Mouse (Mus musculus) embryo, embryonic 9.5 days (tissue): ENCODE measurements around the gene Tom1.

Source experiments
- DNase-seq: peaks from one replicate; pipeline ENCODE4 v3.0.0-alpha.2; 2017; ENCODE audit errors: extremely low spot score

Gene Tom1

GRCm38 (mm10) chr8:75042171-75042570, 8.7 kb downstream of the Tom1 start:
- no peak for DNase-seq

- no peak for DNase-seq
Observed at GRCm38 (mm10) chr8:75042974-75043373, 9.5 kb downstream of the Tom1 start.

GRCm38 (mm10) chr8:75046303-75046702, 12.8 kb downstream of the Tom1 start:
- DNase-seq: no peak

GRCm38 (mm10) chr8:75047784-75048183, 14.3 kb downstream of the Tom1 start:
- DNase-seq: no peak

- DNase-seq: no peak
Observed at GRCm38 (mm10) chr8:75053342-75053741, 19.8 kb downstream of the Tom1 start.

- DNase-seq: no peak
Observed at GRCm38 (mm10) chr8:75055673-75056072, 22.2 kb downstream of the Tom1 start.

GRCm38 (mm10) chr8:75060022-75060421, 26.5 kb downstream of the Tom1 start:
- no peak for DNase-seq

- no peak for DNase-seq
Observed at GRCm38 (mm10) chr8:75060815-75061214, 27.3 kb downstream of the Tom1 start.

- no peak for DNase-seq
Observed at GRCm38 (mm10) chr8:75063290-75063689, 29.8 kb downstream of the Tom1 start.

- DNase-seq: no peak
Observed at GRCm38 (mm10) chr8:75064790-75065189, 31.3 kb downstream of the Tom1 start.

- DNase-seq: no peak
Observed at GRCm38 (mm10) chr8:75067287-75067686, 33.8 kb downstream of the Tom1 start.

- DNase-seq: no peak
Observed at GRCm38 (mm10) chr8:75070297-75070696, 36.8 kb downstream of the Tom1 start.

GRCm38 (mm10) chr8:75071627-75072346, 38.3 kb downstream of the Tom1 start:
- peak; percentile 82 for DNase-seq

- DNase-seq: no peak
Observed at GRCm38 (mm10) chr8:75074876-75075275, 41.4 kb downstream of the Tom1 start.

GRCm38 (mm10) chr8:75078215-75078614, 44.7 kb downstream of the Tom1 start:
- DNase-seq: no peak

GRCm38 (mm10) chr8:75078851-75079250, 45.3 kb downstream of the Tom1 start:
- no peak for DNase-seq

GRCm38 (mm10) chr8:75081364-75082040, 48.0 kb downstream of the Tom1 start:
- no peak for DNase-seq

- DNase-seq: no peak
Observed at GRCm38 (mm10) chr8:75082181-75082805, 48.8 kb downstream of the Tom1 start.

GRCm38 (mm10) chr8:75083846-75084245, 50.3 kb downstream of the Tom1 start:
- peak; percentile 94 for DNase-seq

- DNase-seq: no peak
Observed at GRCm38 (mm10) chr8:75084382-75085064, 51.0 kb downstream of the Tom1 start.

GRCm38 (mm10) chr8:75086002-75086401, 52.5 kb downstream of the Tom1 start:
- no peak for DNase-seq

- DNase-seq: no peak
Observed at GRCm38 (mm10) chr8:75087127-75087526, 53.6 kb downstream of the Tom1 start.
